Mouse (Mus musculus): ENCODE measurements around the gene Ip6k1.

Ip6k1 gene

DNA sequence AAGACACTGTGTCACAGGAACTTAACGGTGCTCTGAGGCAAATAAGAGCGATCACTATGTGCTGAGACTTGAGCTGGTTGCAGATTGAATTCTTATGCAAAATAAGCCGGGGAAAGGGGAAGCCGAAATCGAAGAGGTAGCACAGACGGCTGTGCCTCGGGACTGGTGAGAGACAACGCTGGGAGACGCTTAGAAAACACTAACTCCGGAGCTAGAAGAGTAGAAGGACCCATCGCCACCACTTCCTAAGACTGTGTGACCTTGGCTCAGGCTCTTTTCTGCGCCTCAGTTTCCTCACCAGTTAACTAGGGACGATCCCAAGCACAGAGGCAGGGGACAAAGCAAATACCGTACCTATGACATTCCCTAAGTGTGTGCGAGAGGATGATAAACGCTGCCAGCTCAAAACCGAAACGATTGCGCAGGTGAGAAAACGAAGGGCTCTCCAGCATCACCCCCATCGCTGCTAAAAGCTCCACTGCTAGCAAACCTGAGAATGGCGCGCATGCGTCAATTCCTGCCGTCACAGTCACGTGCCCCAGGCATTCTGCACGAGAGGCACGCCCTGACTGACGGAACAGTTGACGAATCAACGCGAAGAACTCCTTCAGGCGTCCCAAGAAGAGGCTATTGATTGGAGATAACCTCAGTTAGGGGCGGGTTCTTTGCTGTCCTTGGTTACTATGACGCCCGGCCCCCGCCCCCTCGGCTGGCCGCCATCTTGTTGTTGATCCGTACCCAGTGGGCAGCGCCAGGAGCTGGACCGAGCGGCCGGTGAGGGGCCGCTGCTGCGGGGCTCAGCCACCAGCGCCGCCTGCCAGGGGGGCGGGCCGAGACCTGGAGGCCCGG is at the start of gene Ip6k1:
Gene Ip6k1, plus strand, starts transcription at position 580 of the 849 bp plus-strand sequence.
- peak; percentile 99 for DNase-seq (ENCODE audit: inconsistent ontology term)

- DNase-seq (ENCODE audit: inconsistent ontology term): no peak
These were observed 46.5 kb upstream of the Ip6k1 start for GRCm38 (mm10) chr9:107955613-107956289.

- no peak for DNase-seq (ENCODE audit: inconsistent ontology term)
These were observed 45.2 kb upstream of the Ip6k1 start for GRCm38 (mm10) chr9:107957141-107957540.

DNA sequence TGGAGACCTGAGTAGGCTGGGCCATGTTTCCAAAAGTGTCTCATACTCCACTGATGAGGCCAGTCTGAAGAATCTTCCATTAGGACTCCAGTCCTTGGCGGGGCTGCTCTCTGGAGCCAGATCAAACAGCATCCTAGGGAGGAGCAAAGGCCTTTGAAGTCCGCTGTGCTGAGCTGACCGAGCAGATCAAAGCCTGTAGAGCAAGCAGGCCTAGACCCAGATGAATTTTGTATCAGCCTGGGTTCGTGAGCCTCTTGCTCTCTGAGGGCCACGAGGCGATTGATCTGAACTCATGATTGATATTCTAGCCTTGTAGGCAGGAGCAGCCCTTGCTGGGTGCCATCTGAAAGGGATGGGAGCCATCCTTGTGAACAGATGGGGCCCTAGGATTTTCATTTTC is 42.4 kb upstream of the Ip6k1 start:
- no peak for DNase-seq (ENCODE audit: inconsistent ontology term)

DNA sequence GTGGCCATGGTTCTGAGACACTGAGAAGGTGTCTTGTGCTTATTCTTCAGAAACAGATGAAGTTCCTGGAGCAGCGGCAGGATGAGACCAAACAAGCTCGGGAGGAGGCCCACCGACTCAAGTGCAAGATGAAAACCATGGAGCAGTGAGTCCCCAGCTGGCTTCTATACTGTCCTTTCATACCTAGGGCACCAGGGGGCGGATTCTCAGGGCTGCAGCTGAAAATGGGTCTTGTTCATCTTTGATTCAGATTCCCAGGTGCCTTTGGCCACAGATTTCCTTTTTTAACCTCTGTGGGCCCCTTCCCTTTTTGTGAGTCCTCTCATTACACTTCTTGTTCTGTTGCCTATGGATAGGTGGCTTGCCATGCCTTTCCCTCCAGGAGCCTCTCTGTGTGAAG is 41.4 kb upstream of the Ip6k1 start:
- DNase-seq (ENCODE audit: inconsistent ontology term): no peak

- no peak for DNase-seq (ENCODE audit: inconsistent ontology term)
These were observed 40.9 kb upstream of the Ip6k1 start for GRCm38 (mm10) chr9:107961351-107961762.

DNA sequence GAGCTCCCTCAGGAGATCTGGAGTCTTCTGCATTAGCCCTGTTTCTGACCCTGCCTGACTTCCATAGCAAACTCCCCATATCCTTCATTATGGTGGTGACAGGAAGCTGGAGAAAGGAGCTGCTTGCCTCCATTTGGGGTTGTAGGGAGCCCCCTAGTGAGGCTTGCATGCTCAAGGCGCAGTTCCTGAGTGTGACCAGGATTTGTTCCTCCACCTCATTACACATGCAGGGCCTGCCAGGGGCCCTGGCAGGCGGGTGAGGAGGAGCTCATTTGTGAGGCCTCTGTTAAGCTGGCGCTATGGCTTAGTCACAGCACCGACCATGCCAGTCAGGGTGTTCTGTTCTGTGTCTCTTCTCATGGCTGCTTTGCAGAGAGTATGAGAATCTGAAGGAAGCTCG is 40.4 kb upstream of the Ip6k1 start:
- peak; percentile 77 for DNase-seq (ENCODE audit: inconsistent ontology term)

GRCm38 (mm10) chr9:107962916-107963315 is 39.4 kb upstream of the Ip6k1 start:
- no peak for DNase-seq (ENCODE audit: inconsistent ontology term)

DNA sequence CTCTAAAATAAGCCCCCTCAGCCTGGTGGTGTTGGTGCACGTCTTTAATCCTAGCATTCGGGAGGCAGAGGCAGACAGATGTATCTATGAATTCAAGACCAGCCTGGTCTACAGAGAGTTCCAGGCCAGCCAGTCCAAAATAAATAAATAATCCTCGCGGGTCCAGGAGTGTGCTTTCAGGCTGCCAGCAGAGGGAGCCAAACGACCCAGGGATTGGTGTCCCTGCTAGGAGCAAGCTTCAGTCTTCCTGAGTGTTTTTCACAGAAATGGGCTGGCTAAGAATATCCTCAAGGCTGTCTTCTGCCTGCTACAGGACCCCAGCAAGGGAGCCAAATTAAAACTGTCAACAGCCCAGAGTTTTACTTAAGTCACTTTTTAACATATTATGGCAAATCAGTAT is 38.6 kb upstream of the Ip6k1 start:
- peak; percentile 60 for DNase-seq (ENCODE audit: inconsistent ontology term)

DNA sequence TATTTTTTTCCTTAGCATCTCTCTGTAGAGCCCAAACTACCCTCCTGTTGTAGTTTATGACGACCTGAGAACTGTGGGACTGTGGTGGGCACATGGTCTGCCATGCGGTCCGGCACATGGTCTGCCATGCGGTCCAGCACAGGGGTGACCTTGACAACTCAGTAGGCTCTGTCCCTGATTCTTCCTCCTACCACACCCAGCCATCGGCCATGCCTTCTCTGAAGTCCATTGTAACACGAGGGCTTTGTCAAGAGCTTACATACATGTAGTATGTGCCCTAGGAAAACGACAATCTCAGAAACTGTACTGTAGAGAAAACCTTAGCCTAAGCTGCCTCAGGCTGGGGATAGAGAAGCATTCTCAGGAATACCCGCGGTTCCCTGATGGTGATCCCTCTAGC is 37.6 kb upstream of the Ip6k1 start:
- no peak for DNase-seq (ENCODE audit: inconsistent ontology term)

GRCm38 (mm10) chr9:107966676-107967075 is 35.6 kb upstream of the Ip6k1 start:
- no peak for DNase-seq (ENCODE audit: inconsistent ontology term)

- no peak for DNase-seq (ENCODE audit: inconsistent ontology term)
These were observed 34.9 kb upstream of the Ip6k1 start for GRCm38 (mm10) chr9:107967437-107967836.

DNA sequence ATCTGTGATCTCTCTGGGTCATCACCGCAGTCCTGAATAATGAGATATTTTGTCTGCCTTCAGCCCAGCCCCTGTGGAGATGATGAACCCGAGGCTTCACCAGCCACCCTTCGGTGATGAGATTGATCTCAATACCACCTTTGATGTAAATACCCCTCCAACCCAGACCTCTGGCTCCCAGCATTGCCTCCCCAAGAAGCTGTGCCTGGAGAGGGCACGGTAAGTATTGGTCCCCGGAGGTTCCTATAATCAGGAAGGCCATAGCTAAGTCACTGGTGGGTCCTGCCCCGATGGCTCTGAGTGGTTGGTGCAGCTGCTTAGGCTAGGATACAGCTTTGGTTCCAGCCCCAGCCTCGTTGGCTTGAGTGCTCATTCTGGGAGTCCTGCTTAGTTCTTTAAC is 33.8 kb upstream of the Ip6k1 start:
- no peak for DNase-seq (ENCODE audit: inconsistent ontology term)

GRCm38 (mm10) chr9:107970311-107970710 is 32.0 kb upstream of the Ip6k1 start:
- no peak for DNase-seq (ENCODE audit: inconsistent ontology term)

GRCm38 (mm10) chr9:107971690-107972541 is 30.4 kb upstream of the Ip6k1 start:
- no peak for DNase-seq (ENCODE audit: inconsistent ontology term)

DNA sequence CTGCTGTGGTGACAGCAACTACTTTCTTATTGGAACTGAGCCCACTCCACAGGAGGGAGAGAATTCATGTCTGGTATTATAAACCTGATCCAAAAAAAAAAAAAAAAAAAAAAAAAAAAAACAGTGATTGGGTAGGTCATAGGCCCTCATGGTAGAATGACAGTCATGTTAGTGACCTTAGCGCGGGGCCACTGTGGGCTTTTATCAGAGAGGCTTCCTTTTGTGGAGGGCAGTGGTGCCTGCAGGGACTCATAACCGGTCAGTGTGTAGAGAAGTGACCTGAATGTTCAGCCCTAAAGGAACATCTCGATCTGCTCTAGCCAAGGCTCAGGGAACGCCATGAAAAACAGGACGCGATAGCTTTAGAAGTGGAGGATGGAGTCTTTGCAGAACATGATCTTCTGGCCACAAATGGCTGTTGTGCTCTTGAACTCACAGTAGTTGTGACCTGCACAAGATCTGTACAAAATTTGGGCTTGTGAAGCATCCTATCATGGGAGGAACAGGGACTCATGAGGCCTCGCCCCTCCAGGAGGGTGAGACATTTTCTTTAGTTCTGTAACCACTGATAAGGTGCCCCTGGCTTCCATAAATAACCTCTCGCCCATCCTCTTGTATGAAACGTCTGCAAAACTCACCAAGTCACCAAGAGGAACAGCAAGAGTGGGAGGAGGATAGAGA is 27.7 kb upstream of the Ip6k1 start:
- no peak for DNase-seq (ENCODE audit: inconsistent ontology term)

DNA sequence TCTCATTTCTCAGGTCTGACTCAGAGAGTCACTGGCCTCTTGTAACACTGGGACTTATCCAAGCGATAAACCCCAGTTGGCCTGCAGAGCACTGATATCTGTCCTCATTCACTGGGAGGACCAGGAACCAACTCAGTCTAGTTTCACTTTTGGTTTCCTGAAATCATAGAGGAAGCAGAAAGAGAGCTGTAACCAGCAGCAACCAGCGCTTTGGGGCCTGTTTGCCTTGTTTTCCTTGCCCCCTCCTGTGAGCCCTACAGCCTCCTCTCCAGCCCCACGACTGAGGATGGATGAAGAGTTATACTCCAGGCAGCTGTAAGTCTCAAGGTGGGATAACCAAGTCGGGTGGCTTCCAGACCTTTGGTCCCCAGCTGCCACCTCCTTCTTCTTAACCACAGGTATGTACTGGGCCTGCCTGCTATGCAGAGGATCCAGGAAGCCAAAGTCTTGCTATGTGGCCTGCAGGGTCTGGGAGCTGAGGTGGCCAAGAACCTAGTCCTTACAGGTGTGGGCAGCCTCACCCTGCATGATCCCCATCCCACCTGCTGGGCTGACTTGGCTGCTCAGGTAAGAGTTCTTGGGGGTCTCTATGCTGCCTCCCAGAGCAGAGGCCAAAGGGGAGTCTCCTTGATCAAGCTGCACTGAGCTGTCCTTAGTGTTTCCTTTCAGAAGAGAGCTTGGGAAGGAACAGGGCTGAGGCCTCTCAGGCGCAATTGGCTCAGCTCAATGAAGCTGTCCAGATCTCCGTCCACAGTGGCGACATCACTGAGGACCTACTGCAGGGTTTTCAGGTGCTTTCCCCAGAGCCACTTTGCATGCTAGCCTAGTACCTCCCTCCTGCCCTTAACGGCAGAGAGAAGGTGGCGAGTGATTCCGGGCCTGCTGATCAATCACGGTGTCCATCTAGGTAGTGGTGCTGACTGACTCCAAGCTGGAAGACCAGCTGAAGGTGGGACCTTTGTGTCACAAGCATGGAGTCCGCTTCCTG is 26.6 kb upstream of the Ip6k1 start, which contains the start of gene Uba7:
Gene Uba7, plus strand, starts transcription at position 107 of the 988 bp plus-strand sequence.
- peak; percentile 74 for DNase-seq (ENCODE audit: inconsistent ontology term)

DNA sequence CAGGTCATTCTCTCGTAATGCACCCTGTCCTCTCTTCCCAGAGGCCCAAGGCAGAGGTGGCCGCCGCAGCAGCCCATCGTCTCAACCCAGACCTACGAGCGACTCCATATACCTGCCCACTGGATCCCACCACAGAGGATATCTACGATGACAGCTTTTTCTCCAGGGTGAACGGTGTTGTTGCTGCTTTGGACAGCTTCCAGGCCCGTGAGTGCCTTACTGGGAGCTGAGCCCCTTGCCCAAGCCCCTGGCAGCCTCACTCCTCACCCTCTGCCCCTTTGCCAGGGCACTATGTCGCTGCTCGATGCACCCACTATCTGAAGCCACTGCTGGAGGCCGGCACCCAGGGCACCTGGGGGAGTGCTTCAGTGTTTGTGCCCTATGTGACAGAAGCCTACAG is 23.5 kb upstream of the Ip6k1 start:
- DNase-seq (ENCODE audit: inconsistent ontology term): no peak

DNA sequence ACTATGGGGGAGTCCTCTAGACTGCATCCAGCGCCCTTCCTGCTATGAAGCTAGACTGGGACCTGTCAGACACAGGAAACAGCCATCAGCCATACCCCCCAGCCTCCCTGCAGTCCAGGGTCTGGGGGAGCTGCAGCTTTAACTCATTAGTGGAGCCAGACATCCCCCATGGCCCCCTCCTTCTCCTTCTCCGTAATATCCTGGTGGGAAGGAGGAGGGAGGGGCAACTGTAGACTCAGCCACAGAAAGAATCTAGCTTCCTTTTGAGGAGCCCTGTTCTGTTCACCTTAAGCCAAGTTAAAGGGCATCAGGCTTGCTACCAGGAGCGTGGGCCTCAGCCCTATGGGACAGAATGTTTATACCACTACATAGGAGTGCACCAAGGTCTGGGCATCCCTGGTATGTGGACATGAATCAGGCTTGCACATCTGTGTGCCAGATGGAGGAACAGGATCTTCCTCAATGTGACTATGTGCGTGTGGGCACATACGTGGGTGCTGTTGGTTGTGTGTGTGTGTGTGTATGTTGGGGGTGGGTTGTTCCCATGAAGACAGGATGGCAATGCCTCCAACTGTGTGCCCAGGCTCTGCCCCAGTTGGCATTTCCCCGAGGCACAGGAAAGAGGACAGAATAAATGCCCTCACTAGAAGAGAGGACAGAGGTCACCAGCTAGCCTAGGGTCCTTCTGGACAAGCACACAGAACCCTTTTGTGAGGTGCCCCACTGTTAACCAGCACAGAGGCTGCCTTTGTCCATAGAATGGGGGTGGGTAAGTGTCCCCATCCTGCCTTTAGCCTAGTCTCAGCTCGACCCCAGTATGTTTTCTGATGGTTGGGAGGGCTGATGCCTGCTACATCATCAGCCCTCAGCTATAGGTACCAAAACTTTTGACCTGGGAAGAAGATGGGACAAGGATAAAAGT is 20.4 kb upstream of the Ip6k1 start:
- no peak for DNase-seq (ENCODE audit: inconsistent ontology term)

All from Muller cell, postnatal 12 days (primary cell).